Mouse (Mus musculus) embryonic facial prominence, embryonic 10.5 days (tissue): ENCODE results near the gene Atp5h. TPM values are rescaled to one million over a fixed set of nuclear protein-coding genes. Genes with fewer than 3 reads are reported as not detected.
"Not testable (repeated sequence)": the region's sequence is repeated elsewhere in the genome, so short reads cannot be mapped to it uniquely, and the experiment has no call there.

ENCODE experiments used
- DNase-seq: peaks from one replicate; pipeline ENCODE4 v3.0.0-alpha.2; 2017; ENCODE audit warnings: low spot score
- H3K27ac ChIP-seq: fragments of 300-500 bp; sonication (generic); replicated peaks from 2 replicates; pipeline ENCODE4 v1.5.1; 2016; ENCODE audit warnings: mild to moderate bottlenecking
- H3K27me3 ChIP-seq: fragments of 300-500 bp; sonication (generic); replicated peaks from 2 replicates; pipeline ENCODE4 v1.6.1; 2016; ENCODE audit warnings: low read depth, mild to moderate bottlenecking; ENCODE audit not compliant: poor library complexity, severe bottlenecking
- H3K36me3 ChIP-seq: fragments of 300-500 bp; sonication (generic); replicated peaks from 2 replicates; pipeline ENCODE4 v1.6.1; 2016; ENCODE audit warnings: mild to moderate bottlenecking, moderate library complexity
- H3K4me1 ChIP-seq: fragments of 300-500 bp; sonication (generic); 2 replicates; pipeline ENCODE4 v1.6.1; 2016
- H3K4me3 ChIP-seq: fragments of 300-500 bp; sonication (generic); 2 replicates; pipeline ENCODE4 v1.5.1; 2016; ENCODE audit warnings: mild to moderate bottlenecking, moderate library complexity
- H3K9me3 ChIP-seq: fragments of 300-500 bp; sonication (generic); 2 replicates; pipeline ENCODE4 v1.6.1; 2016; ENCODE audit warnings: mild to moderate bottlenecking
- WGBS: fragments of 180-500 bp; shearing (Covaris S2); methylation state at CpG from one replicate; pipeline ENCODE4 v1.1.7; 2016; 5-methylcytosine and 5-hydroxymethylcytosine counted together
- polyA plus RNA-seq: library from polyadenylated mRNA; unstranded; fragments of >200 nt; fragmentation: Nextera tagmentation; extraction: Ambion mirVana; gene quantifications from 2 replicates; pipeline ENCODE4 v1.2.1, GENCODE M21; 2016

Gene Atp5h
- 880 and 890 TPM in 2 replicates for polyA plus RNA-seq

- H3K9me3 ChIP-seq, result no peaks in the 10 kb centered on the region
- H3K27ac ChIP-seq, result peak within 1 kb of the TSS; percentile 97
- no peaks in the 10 kb centered on the region for H3K27me3 ChIP-seq
- DNase-seq, result peak; percentile 98
- H3K4me3 ChIP-seq, result peak within 1 kb of the TSS; percentile 97
- WGBS, result under 1% methylated on average over 56 of the region's 56 CpGs
- peaks cover 53% of the 10 kb centered on the region for H3K36me3 ChIP-seq
- H3K4me1 ChIP-seq, result peaks cover 38% of the 10 kb centered on the region
Measured at GRCm38 (mm10) chr11:115419531-115420237, at the start of gene Atp5h, which contains the start of gene Kctd2. Gene Atp5h, minus strand, starts transcription at chr11:115419962. Gene Kctd2, plus strand, starts transcription at chr11:115420128.

- Histone ChIP-seq H3K27ac (peak overlapping the region; percentile 52), H3K27me3 (peaks cover 8% of the 10 kb centered on the region; the same call in 1 of the 2 replicates), H3K36me3 (no peaks in the 10 kb centered on the region), H3K4me3 (peak overlapping the region; percentile 11; the same call in 1 of the 2 replicates), H3K4me1 (peaks cover 33% of the 10 kb centered on the region), H3K9me3 (no peaks in the 10 kb centered on the region)
- peak; percentile 77 for DNase-seq
- 26% methylated on average over 4 of the region's 4 CpGs for WGBS
Measured at GRCm38 (mm10) chr11:115467217-115467618, 47.5 kb upstream of the Atp5h start.

- H3K4me1 ChIP-seq, result peaks cover 45% of the 10 kb centered on the region
- H3K4me3 ChIP-seq, result no peak overlapping the region
- H3K36me3 ChIP-seq, result no peaks in the 10 kb centered on the region
- peaks cover 13% of the 10 kb centered on the region; the same call in 1 of the 2 replicates for H3K27me3 ChIP-seq
- no peak for DNase-seq
- 87% methylated on average over 8 of the region's 8 CpGs for WGBS
- H3K27ac ChIP-seq, result no peak overlapping the region
- H3K9me3 ChIP-seq, result no peaks in the 10 kb centered on the region
Measured at GRCm38 (mm10) chr11:115464851-115465250, 45.1 kb upstream of the Atp5h start.

- Histone ChIP-seq H3K27me3 (peaks cover 13% of the 10 kb centered on the region; the same call in 1 of the 2 replicates), H3K4me3 (no peak overlapping the region), H3K27ac (no peak overlapping the region), H3K9me3 (no peaks in the 10 kb centered on the region), H3K4me1 (peaks cover 47% of the 10 kb centered on the region), H3K36me3 (no peaks in the 10 kb centered on the region)
- DNase-seq, result no peak
- WGBS, result 82% methylated on average over 11 of the region's 11 CpGs
Measured at GRCm38 (mm10) chr11:115463397-115463796, 43.6 kb upstream of the Atp5h start.

- no peak for DNase-seq
- no peak within 1 kb of the TSS; the same call in 1 of the 2 replicates for H3K27ac ChIP-seq
- WGBS, result 81% methylated on average over 16 of the region's 16 CpGs
- peaks cover 13% of the 10 kb centered on the region; the same call in 1 of the 2 replicates for H3K27me3 ChIP-seq
- H3K4me1 ChIP-seq, result peaks cover 49% of the 10 kb centered on the region
- no peaks in the 10 kb centered on the region for H3K9me3 ChIP-seq
- no peak within 1 kb of the TSS for H3K4me3 ChIP-seq
- H3K36me3 ChIP-seq, result no peaks in the 10 kb centered on the region
Measured at GRCm38 (mm10) chr11:115462243-115462891, 42.6 kb upstream of the Atp5h start, which contains the start of gene Slc16a5. Gene Slc16a5, plus strand, starts transcription at chr11:115462474.

- no peak overlapping the region for H3K27ac ChIP-seq
- peaks cover 49% of the 10 kb centered on the region for H3K4me1 ChIP-seq
- no peaks in the 10 kb centered on the region for H3K9me3 ChIP-seq
- H3K36me3 ChIP-seq, result no peaks in the 10 kb centered on the region
- WGBS, result 77% methylated on average over 5 of the region's 5 CpGs
- H3K27me3 ChIP-seq, result peaks cover 13% of the 10 kb centered on the region; the same call in 1 of the 2 replicates
- no peak for DNase-seq
- no peak overlapping the region for H3K4me3 ChIP-seq
Measured at GRCm38 (mm10) chr11:115461846-115462242, 42.1 kb upstream of the Atp5h start.

GRCm38 (mm10) chr11:115460976-115461375, 41.2 kb upstream of the Atp5h start:
- Histone ChIP-seq H3K4me3 (no peak overlapping the region), H3K36me3 (no peaks in the 10 kb centered on the region), H3K27ac (no peak overlapping the region), H3K4me1 (peaks cover 47% of the 10 kb centered on the region), H3K27me3 (peaks cover 13% of the 10 kb centered on the region; the same call in 1 of the 2 replicates), H3K9me3 (no peaks in the 10 kb centered on the region)
- 19% methylated on average over 8 of the region's 8 CpGs for WGBS
- no peak for DNase-seq

GRCm38 (mm10) chr11:115457405-115457804, 37.6 kb upstream of the Atp5h start:
- Histone ChIP-seq H3K36me3 (no peaks in the 10 kb centered on the region), H3K4me1 (peaks cover 39% of the 10 kb centered on the region), H3K27me3 (peaks cover 6% of the 10 kb centered on the region; the same call in 1 of the 2 replicates), H3K27ac (no peak overlapping the region), H3K4me3 (no peak overlapping the region), H3K9me3 (0 out of 2 replicates have a peak, but pooled peaks cover 2% of the 10 kb centered on the region)
- no peak for DNase-seq
- 32% methylated on average over 6 of the region's 6 CpGs for WGBS

GRCm38 (mm10) chr11:115456182-115456581, 36.4 kb upstream of the Atp5h start:
- no peak for DNase-seq
- no peak overlapping the region for H3K4me3 ChIP-seq
- no peaks in the 10 kb centered on the region for H3K36me3 ChIP-seq
- peaks cover 26% of the 10 kb centered on the region for H3K4me1 ChIP-seq
- H3K9me3 ChIP-seq, result 0 out of 2 replicates have a peak, but pooled peaks cover 2% of the 10 kb centered on the region
- 89% methylated on average over 5 of the region's 5 CpGs for WGBS
- no peaks in the 10 kb centered on the region for H3K27me3 ChIP-seq
- no peak overlapping the region for H3K27ac ChIP-seq

- 87% methylated on average over 15 of the region's 15 CpGs for WGBS
Measured at GRCm38 (mm10) chr11:115455619-115456018, 35.9 kb upstream of the Atp5h start.

GRCm38 (mm10) chr11:115454822-115455221, 35.1 kb upstream of the Atp5h start:
- DNase-seq, H3K27me3 ChIP-seq, H3K9me3 ChIP-seq, H3K4me3 ChIP-seq, H3K27ac ChIP-seq, H3K36me3 ChIP-seq: not testable (repeated sequence)
- peaks cover 24% of the 10 kb centered on the region for H3K4me1 ChIP-seq
- 86% methylated on average over 6 of the region's 6 CpGs for WGBS

More at GRCm38 (mm10) chr11:115455619-115456018, 35.9 kb upstream of the Atp5h start:
- DNase-seq, result no peak
- no peaks in the 10 kb centered on the region for H3K36me3 ChIP-seq
- peaks cover 22% of the 10 kb centered on the region for H3K4me1 ChIP-seq
- 0 out of 2 replicates have a peak, but pooled peaks cover 2% of the 10 kb centered on the region for H3K9me3 ChIP-seq
- H3K4me3 ChIP-seq, result no peak overlapping the region
- H3K27me3 ChIP-seq, result no peaks in the 10 kb centered on the region
- no peak overlapping the region for H3K27ac ChIP-seq

GRCm38 (mm10) chr11:115453306-115453705, 33.5 kb upstream of the Atp5h start:
- DNase-seq, result no peak
- Histone ChIP-seq H3K4me3 (no peak overlapping the region), H3K27ac (no peak overlapping the region), H3K4me1 (peaks cover 36% of the 10 kb centered on the region), H3K9me3 (0 out of 2 replicates have a peak, but pooled peaks cover 2% of the 10 kb centered on the region), H3K36me3 (no peaks in the 10 kb centered on the region), H3K27me3 (no peaks in the 10 kb centered on the region)
- WGBS, result 67% methylated on average over 4 of the region's 4 CpGs
